Mouse (Mus musculus) thymus, postnatal 4 days (tissue): ENCODE measurements around the gene Ror1.

Experiments used
- DNase-seq: peaks from one replicate; pipeline ENCODE4 v3.0.0; 2021

Ror1 gene

DNA sequence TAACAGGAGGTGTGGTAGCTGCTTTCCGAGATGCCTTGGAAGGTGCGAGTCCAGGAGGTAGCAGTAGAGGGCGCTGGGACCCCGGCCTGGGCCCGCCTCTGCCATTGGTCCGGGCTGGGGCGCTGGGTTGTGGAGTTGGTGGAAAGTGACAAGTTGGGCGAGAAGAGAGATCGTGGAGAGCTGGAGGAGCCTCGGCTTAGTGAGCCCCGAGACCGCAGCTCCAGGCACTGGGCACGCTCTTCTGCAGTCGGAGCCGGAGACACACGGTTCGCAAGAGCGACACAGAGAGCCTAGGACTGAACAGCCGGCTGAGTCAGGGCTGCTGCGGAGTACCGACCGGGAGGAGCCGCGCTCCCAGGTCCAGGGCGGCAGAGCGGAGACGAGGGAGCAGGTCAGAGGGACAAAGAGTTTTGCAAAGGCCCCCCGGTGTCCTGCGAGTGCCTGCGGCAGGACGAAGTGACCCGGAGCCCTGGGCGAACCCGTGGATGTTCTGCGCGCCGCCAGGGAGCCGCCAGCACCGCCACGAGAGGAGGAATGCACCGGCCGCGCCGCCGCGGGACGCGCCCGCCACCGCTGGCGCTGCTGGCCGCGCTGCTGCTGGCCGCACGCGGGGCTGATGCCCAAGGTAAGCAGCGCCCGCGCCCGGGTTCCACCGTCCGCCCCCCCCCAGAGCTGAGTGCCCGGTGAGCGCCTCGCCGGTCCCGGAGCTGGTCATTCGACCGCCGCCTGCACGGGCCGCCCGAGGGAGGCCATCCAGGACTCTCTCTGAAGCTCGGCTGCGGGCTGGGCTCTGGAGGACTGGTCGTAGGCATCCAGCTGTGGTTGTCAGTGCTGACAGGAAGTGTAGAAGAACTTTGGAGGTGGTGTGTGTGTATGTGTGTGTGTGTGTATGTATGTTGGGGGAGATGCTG is at the start of gene Ror1:
Ror1 (plus strand) TSS at position 107 of the 911 bp plus-strand sequence.
- peak; percentile 80 for DNase-seq

DNA sequence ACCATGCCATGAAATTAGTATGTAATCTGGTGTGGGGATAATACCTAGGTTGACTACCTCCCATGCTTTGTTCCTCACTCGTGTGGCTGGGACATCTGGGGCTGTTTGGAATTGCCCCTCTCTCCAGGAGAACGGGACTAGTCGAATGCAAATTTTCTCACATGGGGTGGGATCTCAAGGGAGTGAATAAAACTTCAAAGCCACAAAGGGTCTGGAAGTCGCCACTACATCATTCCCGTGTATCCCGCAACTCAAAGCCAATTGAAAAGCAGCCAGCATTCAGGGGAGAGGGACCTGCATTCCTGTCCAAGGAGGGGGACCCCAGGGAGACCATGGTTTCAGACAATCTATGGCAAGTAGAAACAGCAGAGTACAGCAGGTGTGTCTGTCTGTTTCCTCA is 48.5 kb upstream of the Ror1 start:
- no peak for DNase-seq

DNA sequence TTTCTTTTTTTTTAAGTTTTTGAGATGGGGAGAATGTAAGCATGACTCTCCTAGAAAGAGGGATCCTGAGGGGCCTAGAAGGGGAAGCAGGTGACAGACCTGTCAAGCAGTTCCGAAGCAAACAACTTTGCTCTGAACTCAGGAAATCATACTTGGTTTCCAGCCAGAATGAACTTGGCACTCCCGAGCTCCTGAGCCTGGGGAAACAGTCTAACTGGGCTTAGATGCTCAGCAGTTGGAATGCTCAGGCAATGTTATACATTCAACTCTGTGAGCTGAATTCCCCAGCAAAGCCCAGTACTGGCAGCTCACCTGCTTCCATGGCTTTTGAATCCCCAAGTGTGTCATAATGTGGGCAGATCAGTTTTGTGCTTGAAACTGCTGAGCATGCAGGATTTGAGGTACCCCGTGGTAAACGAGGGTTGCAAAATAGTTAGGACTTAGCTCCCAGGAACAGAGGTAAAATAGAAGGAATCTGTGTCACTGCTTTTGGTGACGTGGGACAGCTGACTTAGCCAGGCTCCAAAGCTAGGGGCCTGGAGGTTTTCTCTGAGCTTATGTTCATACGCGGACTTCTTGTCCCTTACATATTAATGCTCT is 47.1 kb upstream of the Ror1 start:
- no peak for DNase-seq

DNA sequence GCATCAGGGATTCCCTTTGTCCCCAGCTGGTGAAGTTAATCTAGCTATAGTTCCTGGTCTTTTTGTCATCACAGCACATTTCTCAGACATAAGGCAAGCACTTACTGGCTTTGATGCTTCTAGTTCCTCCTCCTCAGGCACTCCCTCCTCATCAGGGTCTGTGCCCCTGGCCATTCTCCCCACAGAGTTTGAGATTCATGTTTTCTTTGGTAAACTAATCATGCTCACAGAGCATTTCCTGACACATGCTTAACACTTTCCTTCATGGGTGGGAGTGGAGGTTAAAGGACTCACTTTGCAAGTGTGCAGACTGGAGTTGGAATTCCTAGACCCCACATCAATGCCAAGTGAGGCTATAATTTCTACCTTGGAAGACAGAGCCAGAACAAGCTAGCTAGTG is 43.8 kb upstream of the Ror1 start:
- DNase-seq: no peak

DNA sequence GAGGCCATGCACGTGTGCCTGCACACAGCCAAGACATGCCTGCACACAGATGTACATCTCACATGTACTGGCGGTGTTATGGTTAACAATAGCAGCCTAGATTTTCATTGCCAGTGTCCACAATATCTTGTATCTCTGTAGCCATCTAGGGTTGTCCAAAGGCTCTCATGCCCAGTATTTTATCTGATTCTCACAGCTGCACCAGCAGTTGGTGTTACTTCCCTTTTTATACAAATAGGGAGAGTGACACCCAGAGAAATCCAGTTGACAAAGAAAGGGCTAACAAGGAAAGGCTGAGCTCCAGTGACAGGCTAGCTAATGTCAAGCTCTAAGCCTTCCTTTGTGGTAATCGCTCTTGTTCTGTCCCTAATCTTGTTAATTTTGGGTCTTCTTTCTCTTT is 43.3 kb upstream of the Ror1 start:
- no peak for DNase-seq

DNA sequence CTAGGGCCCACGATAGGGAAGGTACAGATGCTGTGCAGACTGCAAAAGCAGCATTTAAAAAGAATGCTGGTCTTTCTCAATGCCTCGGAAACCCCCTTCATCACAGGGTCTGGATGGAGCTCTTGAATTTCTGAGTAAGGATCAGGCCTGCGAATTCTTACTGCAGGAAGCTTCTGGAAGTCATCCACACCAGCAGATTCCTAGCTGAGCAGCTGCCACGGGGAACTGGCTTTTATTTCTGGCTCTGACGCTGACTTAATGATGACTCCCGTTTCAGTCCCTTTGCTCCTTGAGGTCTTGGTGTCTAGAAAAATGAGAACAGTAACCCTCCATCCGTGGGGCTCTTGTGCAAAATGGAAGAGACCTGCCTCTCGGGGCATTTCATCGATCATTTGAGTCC is 39.5 kb upstream of the Ror1 start:
- no peak for DNase-seq

DNA sequence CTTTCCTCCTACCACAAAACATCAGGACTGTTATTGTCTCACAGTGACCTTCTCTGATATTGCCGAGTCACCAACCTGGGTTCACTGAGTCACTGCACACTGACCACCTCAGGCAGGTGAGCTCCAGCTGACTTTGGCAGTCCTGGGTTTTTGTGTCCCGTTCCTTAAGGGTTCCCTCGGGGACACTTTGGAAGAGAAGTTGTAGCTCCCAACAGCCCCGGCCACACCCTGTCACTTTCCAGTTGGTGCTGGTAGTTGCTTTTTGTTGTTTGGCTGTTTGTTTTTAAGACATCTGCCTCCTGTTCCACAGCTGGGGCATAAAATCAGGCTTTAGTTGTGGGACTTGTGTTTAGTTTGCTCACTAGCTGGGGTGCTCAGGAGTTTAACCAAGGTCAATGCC is 39.1 kb upstream of the Ror1 start:
- DNase-seq: no peak

DNA sequence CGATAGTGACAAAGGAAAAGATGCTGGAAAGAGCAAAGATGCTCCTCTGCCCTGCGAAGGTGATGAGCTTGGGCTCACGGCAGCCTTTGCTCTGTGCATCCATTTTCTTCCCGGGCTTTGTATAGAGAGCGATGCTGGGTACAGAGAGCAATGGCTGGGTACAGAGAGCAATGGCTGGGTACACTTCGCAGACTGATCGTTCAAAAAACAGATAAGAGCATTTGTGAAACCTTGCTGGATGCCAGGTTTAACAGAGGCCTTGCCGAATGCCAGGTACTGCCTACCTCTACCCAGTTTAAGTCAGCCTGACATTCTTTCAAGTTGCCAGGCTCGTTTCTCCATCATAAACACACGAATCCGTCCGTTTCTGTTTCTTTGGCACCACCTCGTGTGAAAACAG is 38.2 kb upstream of the Ror1 start:
- no peak for DNase-seq

DNA sequence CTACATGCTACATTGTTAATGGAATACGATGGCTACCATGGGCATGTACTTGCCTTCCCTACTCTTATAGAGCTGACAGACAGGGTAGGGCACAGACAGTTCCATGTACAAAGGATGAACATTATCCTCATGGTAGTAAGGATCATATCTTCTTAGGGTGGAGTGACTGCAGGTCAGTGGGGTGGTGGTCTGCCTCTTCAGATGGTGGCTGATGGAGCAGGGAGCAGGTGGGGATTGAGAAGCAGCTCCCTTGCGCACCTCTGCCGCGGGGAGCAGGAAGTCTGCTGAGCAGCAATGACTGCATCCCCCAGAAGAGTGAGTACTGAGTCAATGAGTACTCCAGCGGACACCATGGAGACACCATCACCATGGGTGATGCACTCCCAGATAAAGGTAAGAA is 37.0 kb upstream of the Ror1 start:
- no peak for DNase-seq

DNA sequence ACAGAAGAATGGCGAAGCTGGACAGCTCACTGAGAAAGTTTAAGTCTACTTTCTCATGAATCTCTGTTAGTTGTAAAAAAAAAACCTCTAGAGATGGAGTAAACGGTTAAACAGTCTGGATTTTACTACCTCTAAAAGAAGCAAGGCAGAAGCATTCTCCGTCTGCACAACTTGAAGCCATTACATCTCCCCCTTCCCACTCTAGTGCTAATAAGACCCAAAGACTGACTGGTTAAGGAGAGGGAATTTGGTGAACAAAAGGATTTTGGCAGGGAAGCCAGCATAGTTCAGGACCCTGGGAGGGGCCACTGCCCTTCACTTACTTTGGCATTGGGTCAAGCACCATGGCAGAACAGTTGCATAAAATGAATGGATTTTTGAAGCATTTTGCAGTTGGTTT is 35.8 kb upstream of the Ror1 start:
- no peak for DNase-seq

DNA sequence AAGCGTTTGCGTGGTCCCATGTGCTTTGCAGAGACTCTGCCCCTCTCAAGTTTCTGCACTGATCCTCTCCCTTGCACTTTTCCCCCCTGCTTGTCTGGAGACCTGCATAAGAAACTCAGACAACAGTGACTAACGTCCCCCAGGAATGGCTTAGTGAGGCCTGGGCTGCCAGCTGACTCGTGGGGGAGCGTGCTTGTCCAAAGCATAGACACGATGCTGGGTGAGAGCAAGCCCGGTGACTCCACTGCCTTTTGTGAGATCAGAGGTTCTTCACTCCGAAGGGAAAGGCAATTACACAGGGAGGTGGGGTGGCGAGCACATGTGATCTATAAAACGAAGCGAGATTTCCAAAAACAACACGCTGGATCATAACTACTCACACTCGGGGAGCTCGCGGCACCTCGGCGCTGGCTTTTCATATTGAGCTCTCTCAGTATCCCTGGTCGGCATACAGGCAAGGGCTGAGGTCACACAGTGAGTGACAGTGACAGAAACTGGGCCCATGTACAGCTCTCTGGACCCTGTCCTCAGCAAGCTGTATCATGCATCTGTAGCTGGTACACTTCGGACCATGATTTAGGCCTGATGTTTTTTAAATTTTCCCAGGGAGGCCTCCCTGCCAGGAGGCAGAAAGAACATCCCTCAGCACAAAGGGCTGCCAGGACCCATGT is 34.1 kb upstream of the Ror1 start:
- DNase-seq: no peak

DNA sequence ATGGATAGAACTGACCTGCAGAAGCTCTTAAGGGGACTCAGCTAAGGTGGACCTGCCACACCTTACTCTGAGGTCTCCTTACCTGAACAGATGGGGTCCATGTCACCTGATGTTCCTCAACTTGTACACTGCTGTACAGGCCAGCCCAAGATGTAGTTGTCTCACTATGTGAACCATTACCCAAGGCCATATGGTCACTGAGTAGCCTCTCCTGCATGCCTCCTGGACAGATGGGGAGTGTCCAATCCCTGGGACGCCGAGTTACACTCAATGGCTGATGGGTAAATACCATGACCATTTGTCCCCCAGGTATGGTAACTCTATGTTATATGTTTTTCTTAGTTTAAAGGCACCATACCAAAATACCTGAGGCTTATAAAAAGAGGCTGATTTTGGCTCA is 29.9 kb upstream of the Ror1 start:
- no peak for DNase-seq

DNA sequence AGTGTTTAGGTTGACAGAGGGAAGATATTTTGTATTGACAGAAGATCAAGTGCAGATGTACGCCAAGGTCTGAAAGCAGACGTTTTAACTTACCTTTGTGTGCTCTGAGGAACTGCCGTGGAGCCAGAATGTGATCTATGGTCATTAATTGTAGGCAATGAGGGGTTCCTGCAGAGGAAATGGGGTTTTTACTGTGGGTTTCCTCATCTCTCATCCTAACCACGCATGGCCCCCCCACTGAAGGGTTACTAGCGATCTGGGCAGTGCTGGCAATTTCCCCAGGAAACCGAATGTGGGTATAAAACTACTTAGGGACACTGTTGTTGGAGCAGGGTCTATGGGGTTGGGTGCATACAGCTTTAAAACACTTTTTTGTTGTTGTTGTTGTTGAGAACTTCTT is 25.5 kb upstream of the Ror1 start:
- no peak for DNase-seq

DNA sequence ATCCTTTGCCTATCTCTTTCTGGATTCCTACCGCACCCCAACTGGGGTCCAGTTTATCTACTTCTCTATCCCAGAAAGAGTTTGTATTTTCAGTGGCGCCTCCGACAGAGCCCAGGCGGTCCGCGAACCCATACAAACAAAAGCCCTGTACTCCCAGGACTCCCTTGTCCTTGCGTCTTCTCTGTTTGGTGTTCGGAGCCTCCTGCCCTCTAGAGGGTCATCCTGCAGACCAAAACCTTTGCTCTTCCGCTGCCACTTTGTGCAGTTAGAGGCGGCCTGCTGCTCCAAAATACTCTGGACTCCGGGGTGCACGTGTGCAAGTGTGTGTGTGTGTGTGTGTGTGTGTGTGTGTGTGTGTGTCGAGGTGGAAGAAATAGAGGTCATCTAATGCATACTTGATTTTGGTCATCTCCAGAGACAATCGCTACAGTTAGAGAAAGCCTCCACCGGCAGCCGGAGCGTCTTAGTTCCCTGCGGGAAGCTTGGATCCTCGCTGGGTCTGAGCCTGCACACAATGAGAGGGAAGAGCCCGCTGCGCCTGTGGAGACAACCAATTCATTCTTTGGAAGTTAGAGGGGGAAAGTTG is 1.1 kb downstream of the Ror1 start:
- no peak for DNase-seq

DNA sequence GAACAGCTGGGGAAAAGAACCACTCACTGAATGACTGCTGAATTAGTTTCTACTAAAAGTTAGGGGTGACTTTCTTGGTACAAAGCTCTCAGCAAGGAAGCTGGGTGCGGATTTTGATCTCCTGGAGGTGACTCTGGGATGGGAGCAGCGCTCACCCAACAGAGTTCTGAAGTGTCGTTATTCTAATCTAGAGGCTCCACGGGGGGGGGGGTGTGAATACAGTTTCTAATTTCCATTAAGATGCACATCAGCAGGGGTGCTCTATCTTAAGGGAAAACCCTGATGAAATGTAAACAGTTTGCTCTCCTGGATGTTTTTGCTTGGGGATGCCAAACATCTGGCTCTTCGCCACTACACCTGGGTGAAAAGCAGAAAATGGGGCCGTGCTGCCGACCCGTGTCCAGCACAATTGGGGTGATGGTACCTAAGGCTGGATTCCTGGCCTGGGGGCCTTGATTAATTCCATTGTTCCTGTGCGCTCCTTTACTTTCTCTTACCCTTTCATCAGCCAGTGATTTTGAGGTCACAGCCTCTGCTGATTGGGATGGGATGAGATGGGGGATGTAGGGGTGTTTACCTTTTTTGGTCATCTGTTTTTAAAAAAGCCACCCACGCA is 1.9 kb downstream of the Ror1 start:
- no peak for DNase-seq

DNA sequence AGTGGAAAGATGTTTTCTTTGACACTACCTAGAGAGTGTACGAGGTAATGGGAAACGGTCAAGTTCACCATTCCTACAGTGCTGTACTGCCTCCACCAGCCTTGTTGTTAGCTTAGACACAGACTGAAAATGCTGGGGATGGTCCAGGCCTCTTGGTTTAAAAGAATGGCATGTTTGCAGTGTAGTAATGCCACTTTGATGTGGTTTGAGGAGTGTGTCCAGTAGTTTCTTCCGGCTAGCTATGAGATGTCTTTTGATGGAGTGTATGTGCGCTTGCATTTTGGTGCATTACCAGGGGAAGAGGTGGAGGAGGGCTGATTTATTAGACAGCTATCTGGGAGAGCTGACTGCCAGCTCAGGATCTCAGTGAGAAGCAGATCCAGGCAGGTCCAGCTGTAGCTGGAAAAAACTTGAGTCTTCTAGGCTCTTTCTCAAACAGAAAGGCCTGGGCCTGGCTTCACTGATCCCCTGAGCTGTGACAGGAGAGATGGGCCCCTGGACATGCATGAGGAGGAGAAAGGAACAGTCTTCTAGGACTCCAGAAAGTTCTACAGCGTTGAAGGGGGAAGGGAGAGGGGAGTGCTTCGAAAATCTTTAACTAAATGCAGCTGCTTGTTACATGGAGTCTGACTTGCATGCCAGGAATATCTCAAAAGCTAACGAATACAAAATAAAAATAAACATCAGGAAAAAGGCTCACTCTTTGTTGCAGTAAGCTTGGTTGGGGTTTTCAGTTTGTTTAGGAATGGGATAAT is 5.7 kb downstream of the Ror1 start:
- DNase-seq: no peak

DNA sequence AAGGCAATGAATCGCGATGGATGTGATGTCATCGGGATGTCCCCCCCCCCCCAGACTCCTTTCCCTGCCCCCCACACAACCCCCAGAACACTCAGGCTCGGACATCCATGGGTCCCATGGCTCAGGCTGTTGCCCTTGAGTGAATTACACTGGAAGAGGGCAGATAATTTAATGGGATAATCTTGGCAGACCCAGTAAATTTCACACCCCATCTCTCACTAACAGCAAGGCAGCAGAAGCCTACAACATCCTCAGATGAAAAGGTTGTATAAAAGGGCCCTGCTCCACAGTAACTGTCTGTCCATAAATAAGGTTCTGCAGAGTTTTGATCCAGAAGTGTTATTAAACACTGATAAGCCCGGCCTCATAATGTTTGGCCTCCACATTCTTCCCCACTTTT is 6.3 kb downstream of the Ror1 start:
- no peak for DNase-seq

DNA sequence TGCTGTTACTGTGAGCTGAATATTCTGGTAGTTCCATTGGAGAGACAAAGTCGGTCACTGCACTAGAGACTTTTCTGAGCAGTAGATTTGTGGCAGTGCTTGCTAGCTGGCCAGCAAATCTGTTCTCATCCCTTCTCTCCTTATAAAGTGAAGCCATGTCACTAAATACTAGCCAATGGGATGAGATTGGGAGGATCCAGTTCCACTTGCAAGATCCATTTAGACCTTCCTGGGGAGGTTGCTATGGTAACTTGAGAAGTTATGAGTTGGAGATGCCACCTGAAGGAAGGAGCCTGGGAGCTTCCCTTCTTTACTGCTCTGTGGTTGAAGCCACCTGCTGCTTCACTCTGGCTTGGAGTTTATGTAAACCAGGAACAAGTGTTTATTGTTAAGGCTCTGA is 8.7 kb downstream of the Ror1 start:
- DNase-seq: no peak

DNA sequence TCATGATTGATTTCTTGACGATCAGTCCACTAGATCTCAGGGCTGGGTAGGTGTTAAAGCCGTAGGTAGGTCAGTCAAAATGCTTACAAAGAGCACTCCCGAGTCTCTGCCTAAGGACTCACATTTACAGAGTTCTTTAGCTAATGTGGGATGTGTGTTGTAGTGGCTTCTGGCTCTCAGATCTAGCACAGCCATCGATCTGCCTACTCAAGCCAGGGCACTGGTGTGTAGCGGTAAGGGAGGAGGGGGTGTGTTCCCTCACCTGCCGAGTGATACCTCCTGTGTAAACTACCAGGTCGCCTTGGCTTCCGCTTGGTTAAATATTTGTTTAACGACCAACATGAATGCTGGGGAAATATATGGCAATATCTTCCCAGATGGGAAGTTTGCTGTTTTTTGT is 12.0 kb downstream of the Ror1 start:
- DNase-seq: no peak

DNA sequence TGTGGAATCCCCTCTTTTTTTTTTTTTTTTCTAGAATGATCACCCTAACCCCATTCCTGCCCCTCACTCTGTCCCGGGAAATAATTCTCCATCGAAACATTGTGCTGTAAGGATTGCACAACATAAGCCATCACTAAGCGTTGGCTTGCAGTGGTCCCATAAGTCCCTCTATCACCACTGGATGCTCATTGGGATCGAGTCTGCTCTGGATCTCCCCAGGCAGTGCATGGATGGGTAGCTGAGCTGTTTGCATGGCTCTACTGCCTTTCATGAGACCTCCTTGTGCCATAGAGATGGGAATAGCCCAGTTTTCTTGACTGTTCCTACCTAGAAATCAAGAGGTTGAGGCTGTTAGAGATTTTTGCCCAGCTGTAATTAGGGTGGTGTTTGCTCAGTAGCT is 13.0 kb downstream of the Ror1 start:
- no peak for DNase-seq

DNA sequence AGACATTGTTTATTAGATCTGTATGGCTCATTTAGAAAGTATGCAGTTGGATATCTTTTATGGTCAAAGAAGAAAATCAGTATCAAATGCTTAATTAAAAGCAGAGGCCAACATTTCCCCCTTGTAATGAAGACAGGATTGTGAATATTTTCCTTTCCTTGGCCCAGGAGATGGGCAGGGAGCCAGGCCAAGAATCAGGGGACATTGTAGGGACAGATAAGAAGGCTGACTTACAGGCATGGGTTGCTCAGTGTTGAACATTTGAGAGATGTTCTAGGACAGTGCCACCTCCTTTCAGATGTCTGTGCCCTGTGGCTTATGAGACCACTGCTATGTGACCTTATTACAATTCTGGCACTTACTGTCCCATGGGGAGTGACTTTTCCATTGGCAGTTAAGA is 18.6 kb downstream of the Ror1 start:
- DNase-seq: no peak

DNA sequence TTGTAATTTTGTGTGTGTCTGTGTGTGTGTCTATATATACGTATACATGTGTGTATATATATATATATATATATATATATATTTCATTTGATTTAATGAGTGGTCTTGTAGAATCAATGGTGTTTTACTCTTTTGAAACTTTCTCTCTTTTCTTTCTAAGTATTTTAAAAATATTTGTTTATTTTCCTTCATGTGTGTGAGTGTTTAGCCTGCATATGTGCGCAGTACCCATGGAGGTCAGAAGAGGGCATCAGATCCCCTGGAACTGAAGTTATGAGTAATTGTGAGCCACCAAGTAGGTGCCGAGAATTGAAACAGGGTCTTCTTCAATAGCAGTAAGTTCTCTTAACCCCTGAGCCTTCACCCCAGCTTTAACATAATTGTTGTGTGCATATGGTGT is 20.8 kb downstream of the Ror1 start:
- DNase-seq: no peak

DNA sequence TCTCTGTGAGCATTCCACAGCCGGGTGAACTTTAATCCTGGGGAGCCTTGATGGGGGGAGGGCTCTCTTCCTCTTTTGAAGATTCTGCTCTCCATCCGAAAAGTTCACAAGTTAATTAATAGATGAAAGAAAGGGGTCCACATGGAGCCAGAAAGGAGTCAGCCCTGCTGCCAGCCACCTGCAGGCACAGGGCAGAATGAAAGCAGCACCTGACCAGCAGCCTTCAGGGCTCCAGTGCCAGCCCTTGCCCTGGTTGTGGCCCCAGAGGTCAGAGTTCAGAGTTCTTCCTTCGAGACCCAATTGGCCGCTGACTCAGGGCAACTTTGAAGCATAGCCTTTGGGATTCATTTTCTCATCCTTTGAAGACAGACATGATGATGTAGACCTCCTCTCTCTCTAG is 23.1 kb downstream of the Ror1 start:
- DNase-seq: no peak
